Mouse (Mus musculus): ENCODE data around the gene Cyp46a1.

The Cyp46a1 gene

GRCm38 (mm10) chr12:108312432-108312851 is 21.7 kb upstream of the Cyp46a1 start:
- DNase-seq: peak; percentile 53

- no peak for DNase-seq
These were observed 20.9 kb upstream of the Cyp46a1 start for GRCm38 (mm10) chr12:108313244-108313772.

GRCm38 (mm10) chr12:108315818-108316217 is 18.4 kb upstream of the Cyp46a1 start:
- DNase-seq: no peak

GRCm38 (mm10) chr12:108316655-108317054 is 17.5 kb upstream of the Cyp46a1 start:
- no peak for DNase-seq

- DNase-seq: no peak
These were observed 16.9 kb upstream of the Cyp46a1 start for GRCm38 (mm10) chr12:108317201-108317738.

GRCm38 (mm10) chr12:108317826-108318430 is 16.3 kb upstream of the Cyp46a1 start:
- DNase-seq: no peak

GRCm38 (mm10) chr12:108318499-108318898 is 15.7 kb upstream of the Cyp46a1 start:
- DNase-seq: no peak

- no peak for DNase-seq
These were observed 14.1 kb upstream of the Cyp46a1 start for GRCm38 (mm10) chr12:108320096-108320495.

GRCm38 (mm10) chr12:108326401-108326800 is 7.8 kb upstream of the Cyp46a1 start:
- no peak for DNase-seq

- DNase-seq: peak; percentile 10
These were observed 6.2 kb upstream of the Cyp46a1 start for GRCm38 (mm10) chr12:108327889-108328491.

- DNase-seq: peak; percentile 90
These were observed 1.1 kb upstream of the Cyp46a1 start for GRCm38 (mm10) chr12:108333056-108333455.

- no peak for DNase-seq
These were observed 699 bp upstream of the Cyp46a1 start for GRCm38 (mm10) chr12:108333481-108333882.

- DNase-seq: no peak
These were observed 348 bp downstream of the Cyp46a1 start for GRCm38 (mm10) chr12:108334529-108334928.

- DNase-seq: peak; percentile 54
These were observed 4.5 kb downstream of the Cyp46a1 start for GRCm38 (mm10) chr12:108338572-108339190.

- DNase-seq: no peak
These were observed 14.0 kb downstream of the Cyp46a1 start for GRCm38 (mm10) chr12:108348151-108348550.

- DNase-seq: peak; percentile 21
These were observed 14.8 kb downstream of the Cyp46a1 start for GRCm38 (mm10) chr12:108349026-108349425.

- no peak for DNase-seq
These were observed 16.8 kb downstream of the Cyp46a1 start for GRCm38 (mm10) chr12:108350931-108351330.

- DNase-seq: no peak
These were observed 18.4 kb downstream of the Cyp46a1 start for GRCm38 (mm10) chr12:108352371-108353136.

GRCm38 (mm10) chr12:108354284-108354683 is 20.1 kb downstream of the Cyp46a1 start:
- DNase-seq: no peak

- no peak for DNase-seq
These were observed 21.1 kb downstream of the Cyp46a1 start for GRCm38 (mm10) chr12:108355271-108355670.

GRCm38 (mm10) chr12:108355986-108356385 is 21.8 kb downstream of the Cyp46a1 start:
- no peak for DNase-seq

- DNase-seq: peak; percentile 88
These were observed 29.6 kb downstream of the Cyp46a1 start for GRCm38 (mm10) chr12:108363796-108364195.

- peak; percentile 78 for DNase-seq
These were observed 31.2 kb downstream of the Cyp46a1 start for GRCm38 (mm10) chr12:108365340-108365739.
